Mouse (Mus musculus): ENCODE measurements around the gene Adcy7.

The Adcy7 gene

GRCm38 (mm10) chr8:88299907-88300603, 27.9 kb downstream of the Adcy7 start:
- peak; percentile 38 for DNase-seq (ENCODE audit: low read depth)

GRCm38 (mm10) chr8:88301589-88302437, 29.6 kb downstream of the Adcy7 start:
- no peak for DNase-seq (ENCODE audit: low read depth)

- DNase-seq (ENCODE audit: low read depth), result peak; percentile 61
Observed at GRCm38 (mm10) chr8:88305814-88306213, 33.6 kb downstream of the Adcy7 start.

- DNase-seq (ENCODE audit: low read depth), result peak; percentile 37
Observed at GRCm38 (mm10) chr8:88306511-88306910, 34.3 kb downstream of the Adcy7 start.

GRCm38 (mm10) chr8:88307736-88308135, 35.5 kb downstream of the Adcy7 start:
- DNase-seq (ENCODE audit: low read depth), result no peak

GRCm38 (mm10) chr8:88309274-88309873, 37.2 kb downstream of the Adcy7 start:
- peak; percentile 82 for DNase-seq (ENCODE audit: low read depth)

GRCm38 (mm10) chr8:88309881-88310280, 37.7 kb downstream of the Adcy7 start:
- DNase-seq (ENCODE audit: low read depth), result no peak

- no peak for DNase-seq (ENCODE audit: low read depth)
Observed at GRCm38 (mm10) chr8:88310286-88310685, 38.1 kb downstream of the Adcy7 start.

- no peak for DNase-seq (ENCODE audit: low read depth)
Observed at GRCm38 (mm10) chr8:88312966-88313365, 40.8 kb downstream of the Adcy7 start.

- no peak for DNase-seq (ENCODE audit: low read depth)
Observed at GRCm38 (mm10) chr8:88313991-88314390, 41.8 kb downstream of the Adcy7 start.

- no peak for DNase-seq (ENCODE audit: low read depth)
Observed at GRCm38 (mm10) chr8:88315302-88315701, 43.1 kb downstream of the Adcy7 start.

- DNase-seq (ENCODE audit: low read depth), result no peak
Observed at GRCm38 (mm10) chr8:88316139-88316931, 44.1 kb downstream of the Adcy7 start.

- no peak for DNase-seq (ENCODE audit: low read depth)
Observed at GRCm38 (mm10) chr8:88317341-88317740, 45.1 kb downstream of the Adcy7 start.

GRCm38 (mm10) chr8:88318151-88318550, 45.9 kb downstream of the Adcy7 start:
- DNase-seq (ENCODE audit: low read depth), result no peak

- no peak for DNase-seq (ENCODE audit: low read depth)
Observed at GRCm38 (mm10) chr8:88320134-88320533, 47.9 kb downstream of the Adcy7 start.

GRCm38 (mm10) chr8:88321387-88321786, 49.2 kb downstream of the Adcy7 start:
- DNase-seq (ENCODE audit: low read depth), result no peak

- no peak for DNase-seq (ENCODE audit: low read depth)
Observed at GRCm38 (mm10) chr8:88323523-88323922, 51.3 kb downstream of the Adcy7 start.

- DNase-seq (ENCODE audit: low read depth), result no peak
Observed at GRCm38 (mm10) chr8:88324760-88325159, 52.6 kb downstream of the Adcy7 start.

GRCm38 (mm10) chr8:88325251-88325650, 53.0 kb downstream of the Adcy7 start:
- no peak for DNase-seq (ENCODE audit: low read depth)

- DNase-seq (ENCODE audit: low read depth), result no peak
Observed at GRCm38 (mm10) chr8:88325795-88326194, 53.6 kb downstream of the Adcy7 start.

GRCm38 (mm10) chr8:88326328-88326727, 54.1 kb downstream of the Adcy7 start:
- no peak for DNase-seq (ENCODE audit: low read depth)

GRCm38 (mm10) chr8:88328689-88329088, 56.5 kb downstream of the Adcy7 start:
- no peak for DNase-seq (ENCODE audit: low read depth)

Measured in 416B (cell line).